Mouse (Mus musculus) bone marrow macrophage, adult 2 months (primary cell): ENCODE data around the gene Aff3.

Experiments
- CTCF ChIP-seq: IDR thresholded peaks from 2 replicates; pipeline ENCODE4 v1.5.1; 2012; ENCODE audit warnings: low read depth, mild to moderate bottlenecking, low read length, moderate library complexity
- POLR2A ChIP-seq: IDR thresholded peaks from 2 replicates; pipeline ENCODE4 v1.6.1; 2012; ENCODE audit warnings: mild to moderate bottlenecking, low read depth, low read length, borderline replicate concordance

DNA sequence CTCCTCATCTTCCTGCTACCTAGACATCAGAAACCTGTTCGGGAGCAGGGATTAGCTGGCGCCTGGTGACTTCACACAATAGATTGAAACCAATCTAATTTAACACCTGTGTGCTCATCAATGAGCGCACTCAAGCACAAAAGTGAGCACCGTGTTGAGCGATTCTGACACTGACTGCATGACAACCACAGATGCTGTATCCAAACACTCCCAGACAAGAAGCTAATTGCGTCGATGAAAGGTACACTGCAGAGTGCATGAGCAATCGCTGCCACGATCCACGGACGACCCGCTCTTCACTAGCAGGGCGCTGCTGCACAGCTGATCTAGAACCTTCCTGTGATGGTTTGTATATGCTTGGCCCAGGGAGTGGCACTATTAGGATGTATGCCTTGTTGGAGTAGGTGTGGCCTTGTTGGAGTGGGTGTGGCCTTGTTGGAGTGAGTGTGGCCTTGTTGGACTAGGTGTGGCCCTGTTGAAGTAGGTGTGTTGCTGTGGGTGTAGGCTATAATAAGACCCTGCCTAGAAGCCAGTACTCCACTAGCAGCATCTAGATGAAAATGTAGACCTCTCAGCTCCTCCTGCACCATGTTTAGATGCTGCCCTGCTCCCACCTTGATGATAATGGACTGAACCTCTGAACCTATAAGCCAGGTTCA, 161.2 kb downstream of the Aff3 start:
- TF ChIP-seq CTCF = no peak
- no peak for TF ChIP-seq POLR2A
